Mouse (Mus musculus): Measurements from ENCODE around the gene Ciz1. TPM values are rescaled to one million over a fixed set of nuclear protein-coding genes. Genes with fewer than 3 reads are reported as not detected.

The Ciz1 gene
- polyA plus RNA-seq (2012; rRNA removed; ENCODE audit: low replicate concordance) = 143 and 268 TPM in 2 replicates

GRCm38 (mm10) chr2:32352151-32353006 is at the start of gene Ciz1:
Gene Ciz1 (plus strand): TSS chr2:32352327.

GRCm38 (mm10) chr2:32353007-32353542 is 948 bp downstream of the Ciz1 start, which contains the start of gene Dnm1:
Gene Dnm1 (minus strand): TSS chr2:32353338.

GRCm38 (mm10) chr2:32381775-32382223 is 29.7 kb downstream of the Ciz1 start, which contains the start of gene 1110008P14Rik:
Gene 1110008P14Rik (minus strand): TSS chr2:32381938.

GRCm38 (mm10) chr2:32387706-32388490 is 35.8 kb downstream of the Ciz1 start, which contains the start of gene Lcn2:
Gene Lcn2 (minus strand): TSS chr2:32388252.

GRCm38 (mm10) chr2:32395484-32395945 is 43.4 kb downstream of the Ciz1 start, which contains the start of gene Ptges2:
Gene Ptges2 (plus strand): TSS chr2:32395896.

Other genes with a start within 250 kb of the Ciz1 start
- 34.3 and 64.2 TPM in 2 replicates for gene Prrc2b, start 201.2 kb upstream of the Ciz1 start, polyA plus RNA-seq (2012; rRNA removed; ENCODE audit: low replicate concordance)
- 45.0 and 55.0 TPM in 2 replicates for gene Pomt1, start 115.7 kb upstream of the Ciz1 start, polyA plus RNA-seq (2012; rRNA removed; ENCODE audit: low replicate concordance)
- gene Uck1, start 92.2 kb upstream of the Ciz1 start, polyA plus RNA-seq (2012; rRNA removed; ENCODE audit: low replicate concordance) = 196 and 244 TPM in 2 replicates
- gene Golga2, start 64.9 kb upstream of the Ciz1 start, polyA plus RNA-seq (2012; rRNA removed; ENCODE audit: low replicate concordance) = 43.3 and 44.0 TPM in 2 replicates
- 284 and 294 TPM in 2 replicates for gene Swi5, start 64.3 kb upstream of the Ciz1 start, polyA plus RNA-seq (2012; rRNA removed; ENCODE audit: low replicate concordance)
- 103 and 122 TPM in 2 replicates for gene Dnm1, start 1.0 kb downstream of the Ciz1 start, polyA plus RNA-seq (2012; rRNA removed; ENCODE audit: low replicate concordance)
- 234 and 382 TPM in 2 replicates for gene 1110008P14Rik, start 29.6 kb downstream of the Ciz1 start, polyA plus RNA-seq (2012; rRNA removed; ENCODE audit: low replicate concordance)
- 10.4 and 44.7 TPM in 2 replicates for gene Lcn2, start 35.9 kb downstream of the Ciz1 start, polyA plus RNA-seq (2012; rRNA removed; ENCODE audit: low replicate concordance)
- 66.6 and 71.5 TPM in 2 replicates for gene Ptges2, start 43.6 kb downstream of the Ciz1 start, polyA plus RNA-seq (2012; rRNA removed; ENCODE audit: low replicate concordance)
- 5.9 and 6.3 TPM in 2 replicates for gene Naif1, start 98.1 kb downstream of the Ciz1 start, polyA plus RNA-seq (2012; rRNA removed; ENCODE audit: low replicate concordance)
- gene Slc25a25, start 99.1 kb downstream of the Ciz1 start, polyA plus RNA-seq (2012; rRNA removed; ENCODE audit: low replicate concordance) = 28.3 and 41.7 TPM in 2 replicates
- 12.0 and 27.3 TPM in 2 replicates for gene Fam102a, start 183.0 kb downstream of the Ciz1 start, polyA plus RNA-seq (2012; rRNA removed; ENCODE audit: low replicate concordance)
- gene Dpm2, start 218.5 kb downstream of the Ciz1 start, polyA plus RNA-seq (2012; rRNA removed; ENCODE audit: low replicate concordance) = 162 and 185 TPM in 2 replicates
- not detected in 2 replicates for gene Pip5kl1, start 222.5 kb downstream of the Ciz1 start, polyA plus RNA-seq (2012; rRNA removed; ENCODE audit: low replicate concordance)
- gene 9430097D07Rik, start 223.4 kb downstream of the Ciz1 start, polyA plus RNA-seq (2012; rRNA removed; ENCODE audit: low replicate concordance) = not detected in 2 replicates
- 22.6 and 43.4 TPM in 2 replicates for gene St6galnac4, start 234.8 kb downstream of the Ciz1 start, polyA plus RNA-seq (2012; rRNA removed; ENCODE audit: low replicate concordance)
- gene St6galnac6, start 247.4 kb downstream of the Ciz1 start, polyA plus RNA-seq (2012; rRNA removed; ENCODE audit: low replicate concordance) = 50.7 and 103 TPM in 2 replicates

Data from subcutaneous adipose tissue, adult 2 months (tissue).